Mouse (Mus musculus): ENCODE results near the gene Natd1. TPM values are rescaled to one million over a fixed set of nuclear protein-coding genes. Genes with fewer than 3 reads are reported as not detected.

Gene Natd1
- total RNA-seq, 2 experiments from 2014 or later, result 1.6 to 2.1 TPM

Other genes with a start within 250 kb of the Natd1 start
- gene Llgl1, start 215.0 kb downstream of the Natd1 start, total RNA-seq (2014; fragmentation: Nextera tagmentation), result 11.2 and 11.8 TPM in 2 replicates
- 3.2 TPM in 2 replicates for gene Llgl1, start 215.0 kb downstream of the Natd1 start, total RNA-seq (2017)
- gene Flii, start 187.5 kb downstream of the Natd1 start, total RNA-seq (2014; fragmentation: Nextera tagmentation), result 50.5 and 55.7 TPM in 2 replicates
- 135 and 142 TPM in 2 replicates for gene Flii, start 187.5 kb downstream of the Natd1 start, total RNA-seq (2017)
- 4.1 and 6.4 TPM in 2 replicates for gene Mief2, start 186.4 kb downstream of the Natd1 start, total RNA-seq (2014; fragmentation: Nextera tagmentation)
- gene Mief2, start 186.4 kb downstream of the Natd1 start, total RNA-seq (2017), result 4.4 and 4.7 TPM in 2 replicates
- 17.7 and 25.5 TPM in 2 replicates for gene Top3a, start 137.4 kb downstream of the Natd1 start, total RNA-seq (2014; fragmentation: Nextera tagmentation)
- gene Top3a, start 137.4 kb downstream of the Natd1 start, total RNA-seq (2017), result 23.8 and 28.9 TPM in 2 replicates
- gene Smcr8, start 137.2 kb downstream of the Natd1 start, total RNA-seq (2014; fragmentation: Nextera tagmentation), result 29.0 and 36.9 TPM in 2 replicates
- 14.1 and 14.8 TPM in 2 replicates for gene Smcr8, start 137.2 kb downstream of the Natd1 start, total RNA-seq (2017)
- gene Shmt1, start 103.0 kb downstream of the Natd1 start, total RNA-seq (2014; fragmentation: Nextera tagmentation), result 49.9 and 84.1 TPM in 2 replicates
- 135 and 162 TPM in 2 replicates for gene Shmt1, start 103.0 kb downstream of the Natd1 start, total RNA-seq (2017)
- 11.2 and 14.8 TPM in 2 replicates for gene Dhrs7b, start 84.1 kb downstream of the Natd1 start, total RNA-seq (2014; fragmentation: Nextera tagmentation)
- 15.4 and 18.2 TPM in 2 replicates for gene Dhrs7b, start 84.1 kb downstream of the Natd1 start, total RNA-seq (2017)
- 31.5 and 35.4 TPM in 2 replicates for gene Tmem11, start 35.5 kb downstream of the Natd1 start, total RNA-seq (2014; fragmentation: Nextera tagmentation)
- gene Tmem11, start 35.5 kb downstream of the Natd1 start, total RNA-seq (2017), result 67.1 and 72.3 TPM in 2 replicates
- 47.0 and 51.2 TPM in 2 replicates for gene Map2k3, start 17.3 kb upstream of the Natd1 start, total RNA-seq (2014; fragmentation: Nextera tagmentation)
- 13.5 and 17.0 TPM in 2 replicates for gene Map2k3, start 17.3 kb upstream of the Natd1 start, total RNA-seq (2017)
- not detected in 2 replicates for gene Kcnj12, start 107.8 kb upstream of the Natd1 start, total RNA-seq (2014; fragmentation: Nextera tagmentation)
- not detected in 2 replicates for gene Kcnj12, start 107.8 kb upstream of the Natd1 start, total RNA-seq (2017)
- 31.7 and 41.3 TPM in 2 replicates for gene Tnfrsf13b, start 212.0 kb upstream of the Natd1 start, total RNA-seq (2014; fragmentation: Nextera tagmentation)
- gene Tnfrsf13b, start 212.0 kb upstream of the Natd1 start, total RNA-seq (2017), result 55.8 and 121 TPM in 2 replicates